Mouse (Mus musculus): ENCODE data around the gene Olfr419.

Olfr419 gene

DNA sequence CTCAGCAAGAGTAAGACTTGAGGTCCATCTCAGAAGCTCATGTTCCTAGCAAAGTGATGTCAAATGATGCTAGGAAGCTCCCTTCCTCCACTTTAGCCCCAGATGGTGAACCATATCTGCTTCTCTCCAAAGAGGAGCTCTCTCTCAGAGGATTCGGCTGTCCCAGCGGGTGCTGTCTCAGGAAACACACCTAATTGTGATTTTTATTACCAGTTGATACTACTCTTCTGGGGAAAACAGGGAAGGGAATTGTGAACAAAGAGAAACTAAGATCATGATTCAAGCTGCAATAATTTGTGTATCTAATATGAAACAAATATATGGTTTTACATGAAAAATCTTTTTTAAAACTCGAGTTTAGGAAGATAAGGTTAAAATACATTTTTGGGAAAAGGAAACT, at the start of gene Olfr419:
Gene Olfr419, minus strand, starts transcription at position 101 of the 400 bp plus-strand sequence.
- DNase-seq (ENCODE audit: low spot score in 2 of 2), result no peak

DNA sequence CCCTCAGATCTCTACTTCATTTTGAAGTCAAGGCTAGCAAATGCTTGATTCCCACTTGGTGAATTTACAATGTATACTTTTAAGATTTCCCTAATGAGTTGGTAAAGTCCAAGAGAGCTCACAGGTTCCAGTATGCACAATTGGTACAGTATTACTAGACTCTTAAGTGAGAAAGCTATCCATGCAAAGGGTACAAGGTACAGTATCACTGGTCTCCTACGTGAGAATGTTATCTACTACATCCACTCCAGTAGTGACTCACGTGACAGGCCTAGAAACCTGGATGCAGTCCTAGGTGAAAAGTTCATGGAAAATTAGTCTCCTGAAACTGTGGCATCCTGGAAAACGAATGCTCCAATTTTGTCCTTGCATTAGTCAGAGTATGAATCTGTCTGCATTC, 18.8 kb upstream of the Olfr419 start:
- no peak for DNase-seq (ENCODE audit: low spot score in 2 of 2)

GRCm38 (mm10) chr1:174269162-174269561, 17.3 kb upstream of the Olfr419 start:
- no peak for DNase-seq (ENCODE audit: low spot score in 2 of 2)

DNA sequence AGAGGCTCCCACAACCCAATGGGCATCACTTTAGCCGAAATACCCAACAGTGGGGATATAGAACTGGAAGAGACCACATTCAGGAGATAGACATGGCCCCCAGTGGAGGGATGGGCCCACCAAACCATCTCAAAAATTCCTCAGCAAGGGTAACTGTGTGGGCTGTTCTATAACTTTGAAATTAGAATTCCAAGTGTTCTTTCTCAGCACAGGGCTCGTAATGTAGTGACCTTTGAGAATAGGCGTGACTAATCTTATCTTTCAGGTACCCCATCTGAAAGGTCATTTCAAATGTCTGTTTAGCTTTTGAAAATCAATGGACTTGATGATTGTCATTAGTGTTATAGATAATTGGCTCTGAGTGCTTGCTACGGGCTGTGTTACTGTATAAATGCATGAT, 16.0 kb upstream of the Olfr419 start:
- no peak for DNase-seq (ENCODE audit: low spot score in 2 of 2)

DNA sequence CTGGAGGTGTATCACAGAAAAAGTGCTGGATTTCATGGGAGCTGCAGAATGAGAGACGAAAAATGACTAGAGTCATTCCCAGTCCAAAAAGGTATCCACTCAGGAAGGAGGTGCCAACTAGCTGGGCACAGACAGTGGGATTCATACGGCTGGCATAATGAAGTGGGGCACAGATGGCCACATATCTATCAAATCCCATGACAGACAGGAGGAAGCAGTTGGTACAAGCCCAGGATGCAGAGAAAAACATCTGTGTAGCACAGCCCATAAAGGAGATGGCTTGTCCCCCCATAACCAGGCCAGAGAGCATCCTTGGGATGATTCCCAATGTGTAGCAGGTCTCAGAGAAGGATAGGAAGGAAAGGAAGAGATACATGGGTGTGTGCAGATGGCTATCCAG, 1.5 kb downstream of the Olfr419 start:
- no peak for DNase-seq (ENCODE audit: low spot score in 2 of 2)

DNA sequence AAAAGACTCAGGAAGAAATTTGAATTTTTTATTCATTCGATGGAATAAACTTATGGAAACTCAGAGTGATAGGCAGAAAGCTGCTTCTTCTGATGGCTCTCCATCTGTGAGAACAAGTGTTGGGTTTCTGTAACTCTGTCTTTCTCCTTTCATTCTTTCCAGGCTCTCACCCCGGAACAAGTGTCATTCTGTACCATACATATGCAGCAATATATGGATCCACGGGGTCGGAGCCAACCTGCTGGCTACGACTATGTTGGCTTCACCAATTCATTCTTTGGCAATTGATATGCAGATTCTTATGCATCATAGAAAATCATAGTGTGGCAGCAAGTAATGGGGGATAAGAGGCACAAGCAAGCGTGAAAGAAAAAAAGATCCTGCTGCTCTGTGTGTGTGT, 4.7 kb downstream of the Olfr419 start:
- no peak for DNase-seq (ENCODE audit: low spot score in 2 of 2)

DNA sequence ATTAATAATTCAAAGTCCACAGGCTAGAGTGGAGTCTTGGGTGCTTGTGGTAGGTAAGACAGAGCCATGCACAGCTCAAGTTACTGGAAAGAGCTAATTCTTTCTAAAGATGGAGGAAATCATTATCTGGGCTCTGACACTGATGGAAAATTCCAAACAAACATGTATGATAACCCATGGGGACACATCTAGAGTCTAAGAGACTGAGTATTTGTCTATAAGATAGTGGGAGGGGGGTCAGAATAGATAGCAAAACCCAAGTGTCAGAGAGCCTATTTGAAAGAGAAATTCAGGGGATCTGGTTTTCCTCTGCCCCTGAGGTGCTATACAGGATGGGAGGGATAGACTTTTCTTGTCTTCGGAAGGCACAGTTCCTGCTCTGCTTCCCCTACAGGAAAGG, 5.8 kb downstream of the Olfr419 start:
- DNase-seq (ENCODE audit: low spot score in 2 of 2), result no peak

DNA sequence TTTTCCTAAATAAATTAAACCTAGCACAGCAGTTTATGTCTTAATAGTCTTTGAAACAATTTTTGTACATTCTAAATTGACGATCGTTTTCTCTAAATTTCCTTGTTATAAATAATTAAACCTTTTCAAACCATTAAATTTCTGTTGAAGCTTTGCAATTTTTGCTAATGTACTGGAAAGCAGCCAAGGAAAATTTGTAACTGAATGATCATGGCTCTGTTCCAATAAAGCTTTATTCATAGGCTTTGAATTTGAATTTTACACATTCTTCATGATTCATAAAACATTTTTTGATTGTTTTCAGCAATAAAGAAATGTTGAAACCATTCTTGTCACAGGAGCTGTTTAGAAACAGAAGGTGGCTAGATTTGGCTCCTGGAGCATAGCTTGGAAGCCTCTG, 7.2 kb downstream of the Olfr419 start:
- no peak for DNase-seq (ENCODE audit: low spot score in 2 of 2)

DNA sequence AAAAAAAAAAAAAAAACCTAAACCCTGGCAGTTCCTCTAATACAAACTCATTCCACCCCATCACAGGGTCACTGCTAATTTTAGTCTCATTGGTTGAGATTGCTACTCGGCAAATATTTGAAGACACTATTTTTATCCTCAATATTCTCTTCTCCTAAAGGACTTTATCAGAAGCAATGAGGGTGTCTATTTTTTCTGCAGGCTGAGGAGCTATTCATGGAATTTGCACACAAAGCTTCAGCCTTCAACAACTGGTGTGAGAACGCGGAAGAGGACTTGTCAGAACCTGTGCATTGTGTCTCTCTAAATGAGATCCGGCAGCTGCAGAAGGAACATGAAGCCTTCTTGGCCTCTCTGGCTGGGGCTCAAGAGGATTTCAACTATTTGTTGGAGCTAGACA, 11.9 kb downstream of the Olfr419 start:
- DNase-seq (ENCODE audit: low spot score in 2 of 2), result no peak

- no peak for DNase-seq (ENCODE audit: low spot score in 2 of 2)
These were observed 35.2 kb downstream of the Olfr419 start for GRCm38 (mm10) chr1:174216528-174217204.

DNA sequence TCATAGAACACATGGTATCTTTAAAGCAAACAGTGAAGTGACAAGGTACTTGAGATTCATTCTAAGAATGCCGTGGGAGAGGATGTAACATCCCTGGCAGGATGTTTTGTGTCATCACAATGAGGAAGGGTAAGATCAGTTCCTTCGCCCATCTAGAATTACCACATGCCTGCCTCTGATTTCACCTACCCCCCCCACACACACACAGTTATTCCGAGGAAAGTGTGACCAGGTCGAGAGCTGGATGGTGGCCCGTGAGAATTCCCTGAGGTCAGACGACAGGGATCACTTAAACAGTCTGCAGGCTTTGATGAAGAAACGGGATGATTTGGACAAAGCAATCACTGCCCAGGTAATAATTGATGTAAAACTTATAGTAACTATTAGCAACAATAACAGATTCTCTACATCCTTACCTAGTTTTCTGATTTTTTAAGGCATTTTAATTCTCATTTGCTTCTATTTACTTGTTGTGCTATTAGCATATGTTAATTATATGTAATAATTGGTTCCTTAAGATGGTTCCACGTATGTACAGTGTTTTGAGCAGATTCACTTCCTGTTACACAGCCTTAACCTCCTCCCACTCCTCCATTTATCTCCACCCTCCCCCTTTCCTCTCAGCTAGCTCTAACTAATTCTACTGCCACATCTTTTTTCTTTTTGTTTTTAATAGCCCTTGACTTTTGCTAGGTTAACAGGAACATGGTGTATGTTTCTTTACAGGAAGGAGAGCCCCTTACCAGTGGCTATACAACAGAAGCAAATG, 36.4 kb downstream of the Olfr419 start:
- no peak for DNase-seq (ENCODE audit: low spot score in 2 of 2)

DNA sequence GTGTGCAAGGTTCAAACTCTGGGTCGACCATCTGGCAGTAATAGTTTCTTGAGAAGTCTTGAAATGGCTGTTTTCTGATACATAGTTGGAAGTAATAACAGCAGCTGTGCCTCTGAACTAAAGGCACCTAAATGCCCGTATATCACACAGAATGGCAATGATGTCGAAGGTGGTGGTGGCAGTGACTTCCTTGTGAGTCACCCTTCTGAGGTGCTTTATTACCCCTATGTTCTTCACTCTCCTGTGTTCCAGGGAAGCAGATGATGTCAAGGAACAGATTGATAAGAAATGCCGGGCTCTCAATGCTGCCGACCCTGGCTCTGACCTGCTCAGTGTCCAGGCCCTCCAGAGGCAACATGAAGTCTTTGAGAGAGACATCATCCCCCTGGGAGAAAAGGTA, 39.6 kb downstream of the Olfr419 start:
- DNase-seq (ENCODE audit: low spot score in 2 of 2), result no peak

- DNase-seq (ENCODE audit: low spot score in 2 of 2), result no peak
These were observed 47.2 kb downstream of the Olfr419 start for GRCm38 (mm10) chr1:174204699-174205098.

Measured in thymus, postnatal 10 days (tissue).